Mouse (Mus musculus): ENCODE measurements at regions not wholly inside any gene's neighbourhood (a gene's known extent, or its start where the extent isn't known, plus 50 kb on each side); places are given as distances from the start of the nearest gene placed in this dataset.

DNA sequence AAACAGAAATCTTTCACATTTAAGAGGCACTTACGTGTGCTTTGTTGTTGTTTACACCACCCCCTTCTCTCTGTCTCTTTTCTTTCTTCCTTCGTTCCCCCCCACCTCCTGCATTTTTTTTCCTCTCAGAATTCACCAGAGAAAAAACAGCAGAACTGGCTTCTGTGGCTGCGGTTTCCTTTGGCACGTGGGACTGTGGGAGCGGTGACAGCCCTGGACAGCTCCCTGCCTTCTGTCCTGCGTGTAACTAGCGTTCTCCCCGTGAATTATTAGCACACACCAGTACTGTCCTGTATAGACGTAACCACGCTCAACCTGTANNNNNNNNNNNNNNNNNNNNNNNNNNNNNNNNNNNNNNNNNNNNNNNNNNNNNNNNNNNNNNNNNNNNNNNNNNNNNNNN lies 298.4 kb downstream of the Satb1 start:
- TF ChIP-seq CTCF (IDR thresholded peaks at IDR 0.05; ENCODE audit: insufficient read depth, low read depth, low read length) (no peak), POLR2A (IDR thresholded peaks at IDR 0.05; ENCODE audit: insufficient read depth, low read depth, low read length) (no peak)
